Mouse (Mus musculus) heart, postnatal 10 days (tissue): Measurements from ENCODE around the gene Sptssb. TPM values are rescaled to one million over a fixed set of nuclear protein-coding genes. Genes with fewer than 3 reads are reported as not detected.

Source experiments
- DNase-seq, 2 experiments: peaks; one replicate each; pipeline ENCODE4 v3.0.0; 2021
- intact Hi-C: fragments of 180-260 bp; cut with DNase I; formaldehyde crosslinking; loops from one replicate; pipeline ENCODE4 v1.15.1; 2025
- total RNA-seq, 2 experiments: library from RNA; stranded (reverse); gene quantifications; 2 replicates each; pipeline ENCODE4 v1.2.3; 2021

The Sptssb gene
- total RNA-seq, result not detected

- no peak for DNase-seq
- intact Hi-C loops, result no loop called here
Measured at GRCm38 (mm10) chr3:69859858-69860588, at the start of gene Sptssb. Sptssb (minus strand) TSS chr3:69859940.

- no peak for DNase-seq
- intact Hi-C loops, result loop anchor here (2.0 to 10.0 kb wide), 3 partner anchors 151 to 653 kb away; no protein-coding TSS in a partner anchor
Measured at GRCm38 (mm10) chr3:69908074-69908473, 48.3 kb upstream of the Sptssb start.

- intact Hi-C loops, result loop anchor here (10.0 kb wide), 2 partner anchors 423 to 653 kb away; no protein-coding TSS in a partner anchor
Measured at GRCm38 (mm10) chr3:69907564-69907963, 47.8 kb upstream of the Sptssb start.

GRCm38 (mm10) chr3:69902787-69903477, 43.2 kb upstream of the Sptssb start:
- intact Hi-C loops, result loop anchor here (10.0 kb wide), 2 partner anchors 418 to 648 kb away; no protein-coding TSS in a partner anchor
- peak; percentile 27 for DNase-seq

More at GRCm38 (mm10) chr3:69907564-69907963, 47.8 kb upstream of the Sptssb start:
- no peak for DNase-seq

GRCm38 (mm10) chr3:69902382-69902781, 42.6 kb upstream of the Sptssb start:
- intact Hi-C loops, result loop anchor here (10.0 kb wide), 2 partner anchors 418 to 648 kb away; no protein-coding TSS in a partner anchor
- no peak for DNase-seq

DNA sequence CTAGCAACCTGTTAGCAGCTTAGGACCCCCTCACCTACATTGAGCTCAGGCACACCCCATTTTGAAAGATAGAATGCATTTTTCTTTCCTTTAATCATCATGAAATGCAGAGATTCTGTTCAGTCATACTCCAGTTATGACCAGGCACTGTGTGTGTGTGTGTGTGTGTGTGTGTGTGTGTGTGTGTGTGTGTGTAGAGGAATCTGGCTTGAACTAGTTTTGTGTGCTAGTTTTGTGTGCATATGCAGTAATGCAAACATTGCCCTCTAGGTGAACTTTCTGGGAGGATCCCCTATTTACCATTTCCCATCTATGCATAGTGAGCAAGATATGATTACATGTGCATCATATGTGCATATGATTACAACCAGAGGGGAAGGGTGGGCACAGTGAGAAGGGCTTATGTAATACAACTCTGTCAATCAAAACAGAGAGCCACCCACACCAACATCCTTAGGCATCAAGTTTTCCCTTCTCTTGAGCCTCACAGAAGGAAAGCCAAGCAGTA, 42.2 kb upstream of the Sptssb start:
- intact Hi-C loops, result loop anchor here (10.0 kb wide), 2 partner anchors 417 to 647 kb away; no protein-coding TSS in a partner anchor
- DNase-seq, result no peak

GRCm38 (mm10) chr3:69900335-69900734, 40.6 kb upstream of the Sptssb start:
- DNase-seq, result no peak
- intact Hi-C loops, result loop anchor here (10.0 kb wide), 2 partner anchors 416 to 646 kb away; no protein-coding TSS in a partner anchor

GRCm38 (mm10) chr3:69897917-69898594, 38.3 kb upstream of the Sptssb start:
- DNase-seq, result peak; percentile 18 to 64
- intact Hi-C loops, result loop anchor here (2.0 to 10.0 kb wide), 2 partner anchors 141 to 663 kb away; no protein-coding TSS in a partner anchor

GRCm38 (mm10) chr3:69895516-69895915, 35.8 kb upstream of the Sptssb start:
- DNase-seq, result no peak
- intact Hi-C loops, result loop anchor here (10.0 kb wide), 1 partner anchor 661 kb away; no protein-coding TSS in a partner anchor

- no peak for DNase-seq
- intact Hi-C loops, result loop anchor here (10.0 kb wide), 1 partner anchor 658 kb away; no protein-coding TSS in a partner anchor
Measured at GRCm38 (mm10) chr3:69892187-69893094, 32.7 kb upstream of the Sptssb start.

DNA sequence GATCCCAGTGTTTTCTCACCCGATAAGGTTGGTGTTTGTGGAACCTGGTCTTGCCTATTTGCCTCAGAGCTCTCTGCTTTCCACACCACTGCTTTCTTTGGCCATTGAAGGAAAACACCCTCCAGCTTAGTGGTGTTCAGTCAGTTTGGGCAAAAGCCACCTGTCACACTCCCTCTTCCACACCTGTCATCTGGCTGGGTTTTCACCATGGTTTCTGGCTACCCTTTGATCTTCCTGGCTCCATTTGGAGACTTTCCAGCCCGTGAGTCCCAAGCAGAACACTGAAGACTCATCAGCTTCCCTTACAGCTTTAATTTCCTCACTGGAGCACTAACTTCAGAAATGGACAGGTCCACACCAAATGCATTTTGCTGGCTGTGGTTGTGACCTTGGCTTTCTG, 26.1 kb upstream of the Sptssb start:
- intact Hi-C loops, result no loop called here
- no peak for DNase-seq

DNA sequence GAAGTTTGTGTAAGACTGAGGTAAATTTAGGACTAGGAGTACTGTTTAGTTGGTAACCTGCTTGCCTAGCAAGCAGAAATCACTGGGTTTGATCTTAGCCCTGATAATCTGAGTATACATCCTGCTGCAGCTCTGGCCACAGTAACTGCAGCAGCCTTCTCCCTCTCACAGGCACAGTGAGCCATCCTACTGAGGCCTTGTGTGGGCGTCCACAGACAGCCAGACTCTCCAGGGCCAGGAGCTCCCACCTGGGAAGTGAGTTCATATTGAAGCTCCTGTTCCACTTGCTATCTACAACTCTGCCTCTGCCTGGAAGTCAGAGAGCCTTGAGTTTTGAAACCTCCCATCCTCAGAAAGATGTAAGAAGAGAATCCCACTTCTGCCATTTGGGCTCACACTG, 24.0 kb upstream of the Sptssb start:
- intact Hi-C loops, result no loop called here

DNA sequence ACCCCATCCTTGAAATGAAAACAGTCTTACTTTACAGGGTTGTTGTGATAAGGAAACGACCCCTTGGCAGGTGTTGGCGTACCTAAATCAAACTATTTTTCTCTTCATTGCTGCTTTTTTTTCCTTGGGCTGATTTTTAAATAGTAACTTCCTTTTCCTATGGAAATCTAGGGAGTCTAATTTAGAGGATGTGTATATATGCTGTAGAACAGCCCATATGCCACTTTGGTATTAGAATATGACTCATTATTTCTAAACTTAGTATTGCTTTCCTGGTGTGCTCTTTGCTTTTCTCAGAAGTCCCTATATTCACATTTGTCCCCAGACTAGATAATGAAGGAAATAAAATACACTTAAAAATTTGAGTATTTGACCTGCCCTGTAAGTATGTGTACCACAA, 17.8 kb upstream of the Sptssb start:
- intact Hi-C loops, result no loop called here
- DNase-seq, result no peak

More for the DNA sequence above, 24.0 kb upstream of the Sptssb start:
- no peak for DNase-seq

DNA sequence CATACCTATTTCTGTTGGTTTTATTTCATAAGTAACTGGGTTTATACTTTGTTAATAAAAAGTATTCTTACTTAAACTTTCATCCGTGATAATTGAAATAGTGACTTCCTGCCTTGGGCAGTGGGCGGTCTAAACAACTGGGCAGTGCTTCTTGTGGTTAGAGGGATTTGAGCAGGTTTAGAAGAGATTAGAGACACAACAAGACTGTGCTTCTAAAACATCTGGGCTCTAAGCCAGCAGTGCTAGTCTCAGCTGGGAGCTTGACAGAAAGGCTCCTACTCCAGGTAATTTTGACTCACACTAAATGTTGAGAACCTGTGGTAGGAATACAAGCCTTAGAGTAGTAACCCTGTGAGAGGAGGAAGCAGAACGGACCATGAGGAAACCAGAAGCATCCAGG, 15.0 kb upstream of the Sptssb start:
- DNase-seq, result no peak
- intact Hi-C loops, result no loop called here

GRCm38 (mm10) chr3:69872661-69873327, 13.1 kb upstream of the Sptssb start:
- DNase-seq, result no peak
- intact Hi-C loops, result no loop called here

GRCm38 (mm10) chr3:69871174-69871573, 11.4 kb upstream of the Sptssb start:
- intact Hi-C loops, result no loop called here
- DNase-seq, result no peak

DNA sequence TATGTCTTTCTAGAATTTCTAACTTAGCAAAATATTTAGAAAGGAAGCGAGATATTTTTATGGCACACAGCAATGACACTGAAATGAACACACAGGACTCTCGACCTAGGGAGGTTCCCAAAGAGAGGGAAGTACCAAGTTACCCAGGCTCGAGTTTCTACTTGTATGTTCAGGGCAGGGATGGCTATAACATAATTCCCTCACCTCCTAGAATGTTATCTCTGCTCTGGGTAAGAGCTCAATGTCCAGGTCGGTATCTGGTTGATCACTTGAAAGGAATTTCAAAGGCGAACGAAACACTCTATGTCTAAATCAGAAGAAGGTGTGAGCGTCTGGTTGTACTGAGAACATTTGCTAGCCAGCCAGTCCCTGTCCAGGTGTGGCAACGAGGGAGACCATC, 10.0 kb upstream of the Sptssb start:
- no peak for DNase-seq
- intact Hi-C loops, result no loop called here

DNA sequence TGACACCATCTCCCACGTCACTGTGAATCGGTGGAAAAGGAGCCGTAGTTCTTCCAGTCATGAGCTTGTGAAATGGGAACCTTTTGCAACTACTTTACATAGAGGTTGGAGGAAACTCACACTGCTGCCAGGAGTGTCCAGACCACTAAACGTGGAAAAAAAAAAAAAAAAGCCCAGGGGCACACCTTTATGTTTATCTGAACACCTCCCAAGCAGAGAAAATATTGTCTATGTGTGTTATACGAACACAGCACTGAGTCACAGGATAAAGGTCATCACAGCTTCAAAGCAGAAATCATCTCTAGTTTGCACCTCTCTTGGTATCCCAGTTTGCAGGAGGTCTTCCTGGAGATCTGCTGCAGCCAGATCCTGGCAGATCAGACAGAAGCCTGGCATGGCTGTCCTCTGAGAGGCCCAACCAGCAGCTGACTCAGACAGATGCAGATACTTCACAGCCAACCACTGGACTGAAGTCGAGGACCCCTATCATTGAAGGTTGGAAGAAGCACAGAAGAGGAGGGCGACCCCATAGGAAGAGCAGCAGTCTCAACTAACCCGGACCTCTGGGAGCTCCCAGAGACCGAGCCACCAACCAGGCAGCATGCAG, 2.2 kb upstream of the Sptssb start:
- intact Hi-C loops, result no loop called here
- DNase-seq, result no peak
